Mouse (Mus musculus): ENCODE measurements around the gene Ppp1r15a. TPM values are rescaled to one million over a fixed set of nuclear protein-coding genes. Genes with fewer than 3 reads are reported as not detected.

The Ppp1r15a gene
- polyA plus RNA-seq, 1 experiment, result not detected

GRCm38 (mm10) chr7:45567112-45567779, 41.2 kb upstream of the Ppp1r15a start:
- 71% methylated on average over 8 of the region's 8 CpGs for WGBS
- Histone ChIP-seq H3K4me1 (ENCODE audit: control insufficient read depth, insufficient read depth, low read length) (peaks cover 7% of the 10 kb centered on the region), H3K4me3 (ENCODE audit: insufficient read depth, low read depth, low read length) (no peak overlapping the region), H3K27ac (ENCODE audit: insufficient read depth, low read depth, low read length) (0 out of 2 replicates have a peak overlapping the region, but pooled peaks have one; percentile 60)
- TF ChIP-seq CTCF (IDR thresholded peaks at IDR 0.05; ENCODE audit: insufficient read depth, low read depth, low read length), result no peak
- TF ChIP-seq POLR2A (IDR thresholded peaks at IDR 0.05; ENCODE audit: insufficient read depth, low read depth, low read length), result no peak

DNA sequence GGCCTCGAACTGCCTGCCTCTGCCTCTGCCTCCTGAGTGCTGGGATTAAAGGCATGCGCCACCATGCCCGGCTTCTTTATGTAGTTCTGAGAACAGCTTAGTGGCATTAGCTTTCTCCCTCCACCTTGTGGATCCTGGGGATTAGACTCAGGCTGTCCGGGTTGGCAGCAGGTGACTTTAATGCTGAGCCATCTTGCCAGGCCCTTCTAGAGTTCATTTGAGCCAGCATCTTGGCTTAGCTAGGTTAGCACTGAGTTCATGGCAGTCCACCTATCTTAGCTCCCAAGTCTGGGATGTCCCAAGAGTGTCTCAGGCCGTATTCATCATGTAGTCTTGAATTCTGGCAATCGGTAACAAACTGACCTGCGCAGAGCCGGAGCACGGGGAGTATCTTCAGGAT, 39.4 kb upstream of the Ppp1r15a start:
- WGBS, result 93% methylated on average over 9 of the region's 9 CpGs
- peaks cover 4% of the 10 kb centered on the region for H3K4me1 ChIP-seq (ENCODE audit: control insufficient read depth, insufficient read depth, low read length)
- no peak for TF ChIP-seq POLR2A (IDR thresholded peaks at IDR 0.05; ENCODE audit: insufficient read depth, low read depth, low read length)
- TF ChIP-seq CTCF (IDR thresholded peaks at IDR 0.05; ENCODE audit: insufficient read depth, low read depth, low read length), result no peak
- H3K4me3 ChIP-seq (ENCODE audit: insufficient read depth, low read depth, low read length), result no peak overlapping the region
- no peak overlapping the region for H3K27ac ChIP-seq (ENCODE audit: insufficient read depth, low read depth, low read length)

DNA sequence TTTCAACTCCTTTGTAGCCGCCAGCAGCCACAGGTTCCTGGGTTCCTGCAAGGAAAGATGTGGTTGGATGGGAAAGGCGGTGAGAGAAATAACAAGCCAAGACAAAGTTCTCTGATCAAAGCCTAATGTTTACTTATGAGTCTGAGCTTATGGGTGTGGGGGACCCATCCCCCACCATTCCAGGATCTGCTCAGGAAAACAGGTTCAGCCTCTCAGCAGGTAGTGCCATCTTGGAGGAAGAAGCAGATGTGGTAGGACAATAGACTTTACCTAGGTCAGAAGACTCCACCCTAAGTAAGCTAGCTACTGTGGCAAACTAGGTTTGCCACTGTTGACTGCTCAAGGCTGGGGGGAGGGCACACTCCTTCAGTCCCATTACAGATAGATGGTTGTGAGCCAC, 38.7 kb upstream of the Ppp1r15a start:
- Histone ChIP-seq H3K4me1 (ENCODE audit: control insufficient read depth, insufficient read depth, low read length) (peaks cover 4% of the 10 kb centered on the region), H3K27ac (ENCODE audit: insufficient read depth, low read depth, low read length) (no peak overlapping the region), H3K4me3 (ENCODE audit: insufficient read depth, low read depth, low read length) (no peak overlapping the region)
- 82% methylated on average over 2 of the region's 2 CpGs for WGBS
- TF ChIP-seq CTCF (IDR thresholded peaks at IDR 0.05; ENCODE audit: insufficient read depth, low read depth, low read length), result no peak
- TF ChIP-seq POLR2A (IDR thresholded peaks at IDR 0.05; ENCODE audit: insufficient read depth, low read depth, low read length), result no peak

- H3K27ac ChIP-seq (ENCODE audit: insufficient read depth, low read depth, low read length), result no peak overlapping the region
- 58% methylated on average over 12 of the region's 12 CpGs for WGBS
- TF ChIP-seq CTCF (IDR thresholded peaks at IDR 0.05; ENCODE audit: insufficient read depth, low read depth, low read length) (no peak), POLR2A (IDR thresholded peaks at IDR 0.05; ENCODE audit: insufficient read depth, low read depth, low read length) (no peak)
- no peak overlapping the region for H3K4me3 ChIP-seq (ENCODE audit: insufficient read depth, low read depth, low read length)
- no peaks in the 10 kb centered on the region for H3K4me1 ChIP-seq (ENCODE audit: control insufficient read depth, insufficient read depth, low read length)
These were observed 35.8 kb upstream of the Ppp1r15a start for GRCm38 (mm10) chr7:45561624-45562520.

GRCm38 (mm10) chr7:45560843-45561623, 35.0 kb upstream of the Ppp1r15a start:
- 18% methylated on average over 17 of the region's 17 CpGs for WGBS
- no peak for TF ChIP-seq POLR2A (IDR thresholded peaks at IDR 0.05; ENCODE audit: insufficient read depth, low read depth, low read length)
- peak; percentile 59 for TF ChIP-seq CTCF (IDR thresholded peaks at IDR 0.05; ENCODE audit: insufficient read depth, low read depth, low read length)
- H3K4me1 ChIP-seq (ENCODE audit: control insufficient read depth, insufficient read depth, low read length), result no peaks in the 10 kb centered on the region
- H3K27ac ChIP-seq (ENCODE audit: insufficient read depth, low read depth, low read length), result no peak overlapping the region
- no peak overlapping the region for H3K4me3 ChIP-seq (ENCODE audit: insufficient read depth, low read depth, low read length)

- no peak overlapping the region for H3K4me3 ChIP-seq (ENCODE audit: insufficient read depth, low read depth, low read length)
- no peak overlapping the region for H3K27ac ChIP-seq (ENCODE audit: insufficient read depth, low read depth, low read length)
- no peak for TF ChIP-seq POLR2A (IDR thresholded peaks at IDR 0.05; ENCODE audit: insufficient read depth, low read depth, low read length)
- TF ChIP-seq CTCF (IDR thresholded peaks at IDR 0.05; ENCODE audit: insufficient read depth, low read depth, low read length), result no peak
- no peaks in the 10 kb centered on the region for H3K4me1 ChIP-seq (ENCODE audit: control insufficient read depth, insufficient read depth, low read length)
- 87% methylated on average over 7 of the region's 7 CpGs for WGBS
These were observed 34.2 kb upstream of the Ppp1r15a start for GRCm38 (mm10) chr7:45560241-45560640.

DNA sequence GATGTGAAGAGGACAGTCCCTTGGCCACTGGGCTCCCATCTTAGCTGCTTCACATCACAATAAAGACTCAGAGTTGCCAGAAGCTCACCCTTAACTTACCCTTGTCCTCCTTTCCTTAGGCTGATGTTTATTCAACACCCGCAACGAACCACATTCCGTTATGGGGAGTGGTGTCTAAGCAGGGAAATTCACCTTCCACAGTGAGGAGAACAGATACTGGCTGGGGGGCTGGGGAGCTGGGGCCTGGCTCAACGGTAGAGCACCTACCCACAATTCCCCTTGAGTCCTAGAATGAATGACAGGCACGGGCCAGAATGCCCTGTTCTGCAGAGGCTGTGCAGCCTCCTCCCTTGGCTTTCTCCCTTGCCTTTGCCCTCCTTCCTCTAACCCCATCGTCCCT, 32.8 kb upstream of the Ppp1r15a start:
- H3K4me1 ChIP-seq (ENCODE audit: control insufficient read depth, insufficient read depth, low read length), result no peaks in the 10 kb centered on the region
- H3K27ac ChIP-seq (ENCODE audit: insufficient read depth, low read depth, low read length), result no peak overlapping the region
- no peak for TF ChIP-seq POLR2A (IDR thresholded peaks at IDR 0.05; ENCODE audit: insufficient read depth, low read depth, low read length)
- no peak for TF ChIP-seq CTCF (IDR thresholded peaks at IDR 0.05; ENCODE audit: insufficient read depth, low read depth, low read length)
- 56% methylated on average over 6 of the region's 6 CpGs for WGBS
- no peak overlapping the region for H3K4me3 ChIP-seq (ENCODE audit: insufficient read depth, low read depth, low read length)

DNA sequence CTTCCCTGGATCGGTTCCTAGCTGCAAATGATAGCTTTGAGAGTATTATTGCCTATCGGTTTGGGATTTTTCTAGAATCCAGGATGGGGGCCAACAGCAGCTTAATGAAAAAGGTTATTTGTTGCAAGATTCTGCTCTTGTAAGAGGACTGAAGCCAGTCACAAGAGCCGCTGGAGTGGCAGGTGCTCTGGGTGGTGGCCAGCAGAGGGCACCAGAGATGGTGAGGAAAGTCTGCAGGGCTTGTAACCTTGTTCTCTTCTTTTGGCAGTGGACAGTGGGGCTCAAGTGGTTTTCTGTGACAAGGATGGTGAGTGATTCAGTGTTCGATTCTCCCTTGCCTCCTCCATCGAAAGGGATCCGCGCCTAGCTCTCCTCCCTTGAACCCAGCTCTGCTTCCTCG, 29.7 kb upstream of the Ppp1r15a start:
- no peak overlapping the region for H3K27ac ChIP-seq (ENCODE audit: insufficient read depth, low read depth, low read length)
- no peak overlapping the region for H3K4me3 ChIP-seq (ENCODE audit: insufficient read depth, low read depth, low read length)
- TF ChIP-seq CTCF (IDR thresholded peaks at IDR 0.05; ENCODE audit: insufficient read depth, low read depth, low read length) (peak; percentile 58), POLR2A (IDR thresholded peaks at IDR 0.05; ENCODE audit: insufficient read depth, low read depth, low read length) (no peak)
- H3K4me1 ChIP-seq (ENCODE audit: control insufficient read depth, insufficient read depth, low read length), result no peaks in the 10 kb centered on the region
- 20% methylated on average over 8 of the region's 8 CpGs for WGBS
